Mouse (Mus musculus): ENCODE data around the gene Ndufs6. TPM values are rescaled to one million over a fixed set of nuclear protein-coding genes. Genes with fewer than 3 reads are reported as not detected.

The Ndufs6 gene
- polyA plus RNA-seq, 1 experiment, result 53.8 TPM

DNA sequence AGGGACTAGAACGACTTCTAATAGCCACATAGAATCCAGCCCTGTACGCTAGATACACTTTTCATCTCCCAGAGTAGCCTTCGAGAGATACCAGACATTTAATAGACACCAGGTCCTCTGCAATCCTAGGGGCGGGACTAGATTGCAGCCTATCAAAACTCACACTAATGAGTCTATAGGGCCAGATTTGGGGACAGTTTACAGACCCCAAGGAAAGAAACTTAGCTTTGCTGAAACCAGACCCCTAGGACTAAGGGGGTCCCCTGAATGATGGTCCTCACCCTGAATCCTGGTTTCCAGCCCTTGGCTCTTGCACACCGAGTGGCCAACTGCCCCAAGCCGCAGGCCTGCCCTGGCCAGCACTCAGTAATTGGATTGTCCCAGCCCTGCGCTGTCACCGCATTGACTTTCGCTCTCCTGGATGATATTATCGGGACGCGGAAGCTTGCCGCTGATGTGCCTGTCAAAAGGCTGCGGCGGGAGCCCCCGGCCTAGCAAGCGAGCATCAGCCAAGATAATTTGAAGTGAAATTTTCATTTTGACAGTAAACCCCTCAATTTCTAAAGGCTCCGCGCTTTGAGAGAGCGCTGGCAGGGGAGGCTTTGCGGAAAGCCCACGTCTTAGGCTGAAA is 57.8 kb downstream of the Ndufs6 start:
- no peaks in the 10 kb centered on the region for H3K36me3 ChIP-seq (ENCODE audit: control insufficient read depth)
- H3K4me1 ChIP-seq (ENCODE audit: control insufficient read depth), result no peaks in the 10 kb centered on the region
- TF ChIP-seq GATA1 (IDR thresholded peaks at IDR 0.05; ENCODE audit: low read length) (no peak), TAL1 (IDR thresholded peaks at IDR 0.05; ENCODE audit: low read length) (no peak)
- peaks cover 90% of the 10 kb centered on the region for H3K27me3 ChIP-seq (ENCODE audit: control insufficient read depth)
- no peak overlapping the region for H3K4me3 ChIP-seq (replicated peaks)
- H3K9me3 ChIP-seq (ENCODE audit: control insufficient read depth, low read length), result no peaks in the 10 kb centered on the region

DNA sequence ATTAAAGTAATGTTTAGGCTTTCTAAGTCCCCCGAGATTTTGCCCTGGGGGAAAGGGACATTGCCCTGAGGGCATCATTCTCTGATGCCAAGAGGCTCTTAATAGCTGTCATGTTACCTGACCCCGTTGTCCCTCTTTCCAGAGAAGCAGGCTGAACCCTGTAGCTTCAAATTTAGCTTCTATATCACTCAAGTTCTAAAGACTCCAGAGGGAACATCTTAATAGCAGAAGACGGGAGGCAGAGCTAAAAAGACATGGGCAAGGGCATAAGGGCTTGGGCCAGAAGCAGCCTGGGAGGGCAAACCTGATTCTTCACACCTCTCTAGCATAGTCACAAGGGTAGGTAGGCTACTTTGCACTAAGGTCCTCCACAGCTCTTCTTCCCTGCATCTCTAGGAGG is 58.5 kb downstream of the Ndufs6 start:
- Histone ChIP-seq H3K9me3 (ENCODE audit: control insufficient read depth, low read length) (no peaks in the 10 kb centered on the region), H3K27me3 (ENCODE audit: control insufficient read depth) (peaks cover 97% of the 10 kb centered on the region), H3K4me1 (ENCODE audit: control insufficient read depth) (no peaks in the 10 kb centered on the region), H3K36me3 (ENCODE audit: control insufficient read depth) (no peaks in the 10 kb centered on the region), H3K4me3 (replicated peaks) (no peak overlapping the region)
- TF ChIP-seq GATA1 (IDR thresholded peaks at IDR 0.05; ENCODE audit: low read length) (no peak), TAL1 (IDR thresholded peaks at IDR 0.05; ENCODE audit: low read length) (no peak)

Other genes with a start within 250 kb of the Ndufs6 start
- gene Irx4, start 68.1 kb downstream of the Ndufs6 start, polyA plus RNA-seq (2012), result not detected in 2 replicates
- gene Mrpl36, start within 50 bp of the Ndufs6 start, polyA plus RNA-seq (2012), result 3.9 and 5.2 TPM in 2 replicates
- 11.1 and 15.4 TPM in 2 replicates for gene Lpcat1, start 138.7 kb upstream of the Ndufs6 start, polyA plus RNA-seq (2012)
- gene Slc6a3, start 208.2 kb upstream of the Ndufs6 start, polyA plus RNA-seq (2012), result 0.07 TPM in 1 of 2 replicates, not detected in the other